Mouse (Mus musculus) left cerebral cortex, postnatal 14 days (tissue): ENCODE data around the gene Caml. TPM values are rescaled to one million over a fixed set of nuclear protein-coding genes. Genes with fewer than 3 reads are reported as not detected.
"Not testable (repeated sequence)": the region's sequence is repeated elsewhere in the genome, so short reads cannot be mapped to it uniquely, and the experiment has no call there.

Experiments used
- DNase-seq, 2 experiments: peaks; one replicate each; pipeline ENCODE4 v3.0.0; 2021 to 2022; ENCODE audit warnings: low spot score in 2 of 2, mixed read lengths in 1 of 2
- intact Hi-C: fragments of 180-260 bp; cut with DNase I; formaldehyde crosslinking; loops from one replicate; pipeline ENCODE4 v1.15.1; 2025
- total RNA-seq, 2 experiments: library from RNA; stranded (reverse); gene quantifications; 2 replicates each; pipeline ENCODE4 v1.2.3; 2021

Gene Caml
- total RNA-seq, 2 experiments from 2014 or later, result 41.2 to 49.3 TPM

DNA sequence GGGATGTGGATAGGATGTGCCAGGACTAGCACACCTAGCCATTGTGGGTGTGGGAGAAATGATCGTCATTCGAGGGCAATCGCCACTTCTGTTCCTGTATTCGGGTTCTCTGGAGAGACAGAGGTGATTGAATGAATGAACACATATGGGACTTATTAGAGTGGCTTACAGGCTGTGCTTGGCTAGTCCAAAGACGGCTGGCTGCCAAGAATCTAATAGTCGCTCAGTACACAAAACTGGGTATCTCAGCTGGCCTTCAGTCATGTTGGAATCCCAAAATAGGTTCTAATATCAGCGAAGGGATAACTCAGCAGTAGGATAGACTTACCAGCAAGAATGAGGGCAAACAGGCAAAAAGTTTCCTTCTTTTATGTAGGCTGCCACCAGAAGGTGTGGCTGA lies 10.8 kb upstream of the Caml start:
- no peak for DNase-seq
- intact Hi-C loops, result no loop called here

DNA sequence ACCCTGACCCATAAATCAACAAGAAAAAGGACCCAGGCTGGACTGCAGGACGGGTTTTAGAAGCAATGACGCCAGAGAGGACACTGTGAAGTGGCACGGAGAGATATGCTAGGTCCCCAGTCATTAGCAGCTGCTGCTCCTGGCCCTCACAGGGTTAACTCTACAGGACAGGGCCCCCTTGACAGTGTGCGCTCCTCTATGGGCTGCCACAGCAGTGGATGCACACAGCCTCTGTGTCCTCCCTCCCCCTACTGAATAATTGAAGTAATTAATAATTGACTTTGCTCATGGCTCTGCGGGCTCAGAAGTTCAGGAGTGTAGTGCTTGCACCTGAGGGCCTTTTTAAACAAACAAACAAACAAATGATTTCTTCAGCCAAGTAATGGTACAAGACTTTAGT lies 9.3 kb upstream of the Caml start:
- no peak for DNase-seq
- intact Hi-C loops, result no loop called here

DNA sequence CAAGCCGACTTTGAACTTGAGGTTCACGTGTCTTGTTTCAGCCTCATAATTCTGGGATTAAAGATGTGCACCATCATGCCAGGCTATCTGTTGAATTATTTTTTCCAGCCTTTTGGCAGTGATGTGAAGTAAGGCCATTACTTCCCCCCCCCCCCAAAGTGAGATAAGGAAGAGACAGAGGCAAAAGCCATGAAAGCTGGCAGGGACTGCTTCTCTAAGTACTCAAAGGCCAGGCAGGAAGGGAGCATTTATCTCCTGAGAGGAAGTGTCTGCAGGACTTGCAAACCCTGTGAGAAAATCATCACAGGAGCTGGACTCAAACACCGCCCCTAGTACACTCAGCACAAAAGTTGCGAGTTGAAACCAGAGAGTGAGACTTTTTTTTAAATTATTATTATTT lies 3.5 kb upstream of the Caml start:
- no peak for DNase-seq
- intact Hi-C loops, result no loop called here

DNA sequence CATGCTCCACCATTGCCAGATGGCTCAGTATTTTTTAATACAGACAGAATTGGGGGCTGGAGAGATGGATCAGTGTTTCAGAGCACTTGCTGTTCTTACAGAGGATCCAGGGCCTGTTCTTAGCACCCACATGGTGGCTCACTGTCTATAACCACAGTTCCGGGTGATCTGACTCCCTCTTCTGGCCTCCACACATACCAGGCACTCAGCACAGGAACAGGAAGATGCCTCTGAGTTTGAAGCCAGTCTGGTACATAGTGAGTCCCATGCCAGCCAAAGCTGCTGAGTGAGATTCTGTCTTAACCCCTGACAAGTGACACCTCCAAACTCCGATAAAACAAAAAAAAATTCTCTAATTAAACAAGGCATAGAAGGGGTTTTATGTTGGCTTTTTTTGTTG lies 2.5 kb upstream of the Caml start:
- DNase-seq, result no peak
- intact Hi-C loops, result no loop called here

DNA sequence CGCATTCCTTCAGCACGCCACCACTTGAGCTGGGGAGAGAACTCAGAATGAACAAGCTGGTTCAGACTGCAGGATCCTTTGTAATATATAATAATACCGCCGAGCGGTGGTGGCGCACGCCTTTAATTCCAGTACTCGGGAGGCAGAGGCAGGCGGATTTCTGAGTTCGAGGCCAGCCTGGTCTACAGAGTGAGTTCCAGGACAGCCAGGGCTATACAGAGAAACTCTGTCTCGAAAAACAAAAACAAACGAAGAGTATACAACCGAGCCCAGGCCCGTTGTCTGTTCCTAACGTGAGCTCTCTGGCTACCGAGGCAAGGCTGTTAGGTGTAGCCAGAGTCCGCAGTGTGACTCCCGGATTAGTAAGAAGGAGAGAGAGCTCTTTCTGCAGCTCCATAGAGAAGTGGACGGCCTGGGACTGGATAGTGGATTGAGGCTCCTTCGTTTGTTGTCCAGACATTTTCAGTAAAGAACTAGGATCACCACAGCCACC lies 603 bp upstream of the Caml start:
- intact Hi-C loops, result not testable (repeated sequence)

DNA sequence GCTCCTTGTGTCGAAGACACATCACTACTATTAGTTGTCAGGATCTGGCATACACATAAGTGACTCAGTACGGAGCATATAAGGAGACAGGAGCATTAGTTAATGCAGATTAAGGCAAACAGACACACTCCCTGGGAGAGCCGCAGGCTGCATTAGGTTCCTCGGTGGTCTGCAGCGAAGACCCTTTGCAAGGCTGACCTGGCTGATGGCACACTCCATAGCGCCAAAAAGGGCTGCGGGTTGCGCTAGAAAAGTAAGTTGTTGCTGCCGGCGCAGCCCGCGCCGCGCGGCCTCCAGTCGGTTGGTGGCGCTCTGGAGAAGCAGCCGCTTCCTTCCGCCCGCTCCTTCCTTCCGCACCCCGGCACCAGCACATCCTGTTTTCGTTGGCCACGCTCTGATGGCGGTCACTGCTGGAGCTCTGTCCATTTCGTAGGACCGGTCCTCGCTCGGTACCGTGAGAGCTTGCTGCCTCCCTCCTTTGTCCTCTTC lies 11.9 kb downstream of the Caml start, which contains the start of gene Ddx46:
TSS of gene Ddx46 (plus strand) at position 389 of the 489 bp plus-strand sequence.
- intact Hi-C loops, result loop anchor here (2.0 kb wide), 1 partner anchor 34 kb away; no protein-coding TSS in a partner anchor

More for the DNA sequence above, 603 bp upstream of the Caml start:
- DNase-seq, result peak in 1 of 2 experiments; percentile 53

DNA sequence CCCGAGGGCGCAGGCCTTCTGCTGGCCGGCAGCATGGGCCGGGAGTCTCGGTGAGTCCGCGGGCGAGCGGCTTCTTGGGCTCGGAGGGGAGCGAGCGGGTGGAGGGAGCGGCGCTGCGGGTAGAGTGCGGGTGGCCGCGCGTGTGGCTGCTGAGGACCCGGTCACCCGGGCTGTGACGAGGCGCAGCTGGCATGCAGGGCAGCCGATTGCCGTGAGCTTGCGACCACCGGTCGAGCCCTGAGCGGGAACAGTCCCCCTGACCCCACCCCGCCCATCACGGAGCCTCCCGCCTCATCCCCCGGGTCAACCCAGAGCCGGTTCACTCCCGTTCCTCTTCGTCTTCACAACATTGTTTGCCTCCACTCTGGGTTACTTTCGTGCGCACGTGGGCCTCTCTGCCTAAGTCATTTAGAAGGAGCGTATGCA lies 12.4 kb downstream of the Caml start:
- intact Hi-C loops, result loop anchor here (2.0 kb wide), 1 partner anchor 34 kb away; no protein-coding TSS in a partner anchor
- DNase-seq, result no peak

More for the DNA sequence above, 11.9 kb downstream of the Caml start, which contains the start of gene Ddx46:
- DNase-seq, result peak; percentile 86 to 92

DNA sequence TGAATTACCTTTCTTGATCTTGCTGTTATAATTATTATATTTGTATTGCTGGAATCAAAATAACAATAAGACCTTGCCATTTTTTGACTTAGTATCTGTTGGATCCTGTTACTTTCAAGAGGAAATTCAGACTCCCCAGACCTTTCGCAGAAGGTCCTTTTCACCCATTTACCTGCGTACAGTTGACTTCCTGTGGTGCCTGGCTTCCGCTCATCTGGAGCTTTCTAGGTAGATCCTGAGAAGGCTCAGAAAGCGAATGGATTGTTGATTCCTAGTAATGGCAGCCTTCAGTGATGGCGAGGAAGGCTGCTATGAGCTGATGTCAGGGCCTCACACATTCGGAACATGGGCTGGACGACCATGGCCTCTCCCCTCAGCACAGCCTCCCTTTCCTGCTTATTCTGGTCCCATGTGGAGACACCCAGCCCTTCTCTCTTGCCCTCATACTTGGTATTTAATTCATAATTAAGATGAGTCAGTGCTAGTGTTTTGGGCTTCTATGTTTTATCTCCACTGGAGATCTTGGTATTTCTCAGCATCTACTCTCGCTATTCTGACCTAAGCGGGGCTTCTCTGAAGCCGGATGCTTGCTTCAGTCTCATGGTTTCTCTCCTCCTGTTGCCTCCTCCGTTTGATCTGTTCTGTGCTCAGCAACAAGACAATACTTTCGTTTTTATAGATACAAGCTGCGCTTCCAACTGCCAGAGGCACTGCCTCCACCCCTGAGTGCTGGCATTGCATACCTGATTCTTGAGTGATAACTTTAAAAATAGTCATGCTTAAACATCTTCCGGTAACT lies 13.6 kb downstream of the Caml start:
- intact Hi-C loops, result no loop called here

DNA sequence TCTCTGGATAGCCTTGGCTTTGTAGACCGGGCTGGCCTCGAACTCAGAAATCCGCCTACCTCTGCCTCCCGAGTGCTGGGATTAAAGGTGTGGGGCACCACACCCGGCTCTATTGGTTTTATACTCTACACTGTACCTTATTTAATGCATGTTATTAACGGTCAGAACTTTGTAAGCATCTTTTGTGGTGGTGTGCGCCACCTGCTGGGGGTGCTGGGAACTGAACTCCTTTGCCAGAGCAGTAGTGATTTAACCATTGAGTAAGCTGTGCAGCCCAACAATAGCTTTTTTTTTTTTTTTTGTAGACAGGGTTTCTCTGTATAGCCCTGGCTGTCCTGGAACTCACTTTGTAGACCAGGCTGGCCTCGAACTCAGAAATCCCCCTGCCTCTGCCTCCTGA lies 17.7 kb downstream of the Caml start:
- peak; percentile 82 to 83 for DNase-seq
- intact Hi-C loops, result not testable (repeated sequence)

More for the DNA sequence above, 13.6 kb downstream of the Caml start:
- no peak for DNase-seq

DNA sequence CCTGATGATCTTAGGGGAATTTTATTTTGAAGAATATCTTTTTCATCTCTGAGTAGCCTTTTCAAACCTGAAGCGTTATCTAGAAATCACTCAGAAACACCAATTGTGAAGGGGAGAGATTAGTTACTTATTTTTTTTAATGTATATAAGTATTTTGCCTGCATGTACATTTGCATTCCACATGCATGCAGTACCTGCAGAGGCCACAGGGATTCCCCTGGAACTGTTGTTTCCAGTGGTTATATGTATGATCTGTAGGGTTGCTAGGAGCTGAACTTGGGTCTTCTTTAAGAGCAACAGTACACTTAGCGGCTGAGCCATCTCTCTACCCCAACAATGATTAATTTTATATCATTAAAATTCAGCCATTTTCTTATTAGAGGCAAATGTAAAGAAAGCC lies 21.7 kb downstream of the Caml start:
- intact Hi-C loops, result no loop called here
- DNase-seq, result peak; percentile 22 to 42

DNA sequence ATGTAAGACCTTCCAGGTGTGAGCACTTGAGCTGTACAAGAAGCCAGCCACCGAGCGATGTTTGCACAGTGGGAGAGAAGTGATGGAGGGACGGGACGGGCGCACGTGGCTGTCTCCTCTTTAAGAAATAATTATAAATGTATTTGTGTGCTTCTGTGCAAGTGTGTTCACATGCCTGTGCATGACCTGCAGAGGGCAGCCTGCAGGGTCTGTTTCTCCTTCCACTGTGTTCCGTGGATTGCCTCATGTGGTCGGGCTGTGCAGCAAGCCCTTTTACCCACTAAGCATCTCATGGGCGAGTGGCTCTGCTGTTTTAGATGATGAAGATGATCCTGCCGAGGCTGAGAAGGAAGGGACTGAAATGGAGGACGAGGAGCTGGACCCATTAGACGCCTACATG lies 27.3 kb downstream of the Caml start:
- intact Hi-C loops, result loop anchor here (10.0 kb wide), 1 partner anchor 345 kb away; no protein-coding TSS in a partner anchor
- no peak for DNase-seq

DNA sequence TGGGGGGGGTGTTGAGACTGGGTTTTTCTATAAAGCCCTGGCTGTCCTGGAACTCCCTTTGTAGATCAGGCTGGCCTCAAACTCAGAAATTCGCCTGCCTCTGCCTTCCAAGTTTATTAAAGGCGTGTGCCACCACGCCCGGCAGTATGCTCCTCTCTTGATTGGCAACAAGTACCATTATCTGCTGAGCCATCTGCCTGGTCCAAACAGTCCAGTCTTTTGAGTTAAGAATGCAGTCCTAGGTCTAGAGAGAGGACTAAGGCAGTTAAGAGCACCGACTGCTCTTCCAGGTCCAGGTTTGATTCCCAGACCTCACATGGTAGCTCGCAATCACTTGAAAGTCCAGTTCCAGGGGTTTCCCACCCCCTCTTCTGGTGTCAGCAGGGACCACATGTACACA lies 28.2 kb downstream of the Caml start:
- intact Hi-C loops, result loop anchor here (10.0 kb wide), 1 partner anchor 346 kb away; no protein-coding TSS in a partner anchor
- DNase-seq, result no peak

DNA sequence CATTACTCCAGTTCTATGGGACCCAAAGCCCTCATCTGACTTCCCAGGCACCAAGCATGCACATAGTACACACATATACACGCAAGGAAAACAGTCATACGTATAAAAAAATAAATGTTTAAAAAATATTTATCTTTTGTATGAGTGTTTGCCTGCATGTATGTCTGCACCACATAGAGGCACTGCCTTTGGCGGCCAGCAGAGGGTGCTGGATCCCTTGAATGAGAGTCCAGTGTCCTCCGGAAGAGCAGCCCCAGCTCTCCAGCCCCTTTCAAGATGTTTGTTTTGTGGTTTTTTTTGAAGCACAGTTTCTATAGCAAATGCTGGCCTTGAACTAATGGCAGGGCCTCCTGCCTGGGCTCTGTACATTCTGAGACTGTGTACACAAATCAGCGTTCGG lies 45.7 kb downstream of the Caml start:
- DNase-seq, result peak; percentile 14 to 44
- intact Hi-C loops, result loop anchor here (2.0 kb wide), 1 partner anchor 58 kb away; the partner anchor contains the start of gene Pcbd2

DNA sequence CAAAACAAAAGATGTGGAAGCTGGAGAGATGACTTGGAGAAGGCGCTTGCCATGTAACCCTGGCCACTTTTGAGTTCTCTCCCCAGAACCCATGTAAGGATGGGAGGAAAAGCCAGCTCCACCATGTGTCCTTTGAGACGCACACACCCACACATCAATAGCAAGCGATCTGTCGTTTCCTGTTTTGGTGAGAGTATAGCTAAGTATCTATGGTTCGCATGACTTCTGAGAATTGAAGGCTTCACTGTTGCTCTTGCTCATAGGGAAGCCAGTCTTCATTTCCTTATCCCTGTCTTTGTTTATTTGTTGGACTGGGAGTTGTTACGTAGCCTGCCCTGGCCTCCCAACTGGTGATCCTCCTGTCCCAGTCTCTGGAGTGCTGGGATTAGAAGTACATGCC lies 49.9 kb downstream of the Caml start:
- intact Hi-C loops, result no loop called here
- no peak for DNase-seq

DNA sequence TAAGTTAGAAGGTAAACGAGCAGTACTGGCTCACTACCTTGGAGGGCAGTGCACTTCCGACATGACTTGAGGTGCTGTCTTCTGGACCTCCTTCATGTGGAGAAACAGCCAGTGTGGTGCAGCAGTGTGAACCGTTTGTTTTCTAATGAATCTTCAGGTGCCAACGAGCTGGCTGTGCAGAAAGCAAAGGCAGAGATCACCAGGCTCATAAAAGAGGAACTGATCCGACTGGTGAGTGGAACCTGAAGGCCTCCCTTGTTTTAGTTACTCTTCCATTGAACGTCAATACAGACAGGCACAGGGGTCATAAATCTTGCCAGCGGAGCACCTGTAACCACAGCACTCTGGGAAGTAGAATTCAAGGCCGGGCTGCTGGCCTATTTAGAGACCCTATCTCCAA lies 54.6 kb downstream of the Caml start:
- DNase-seq, result no peak
- intact Hi-C loops, result no loop called here

Other genes with a start within 250 kb of the Caml start
- gene Slc34a1, start 224.8 kb upstream of the Caml start, total RNA-seq, result under 1 TPM in 1 of 2 experiments, not detected in 1; 0.72 TPM
- gene Pfn3, start 207.8 kb upstream of the Caml start, total RNA-seq, result under 1 TPM in 1 of 2 experiments, not detected in 1; 0.70 TPM
- gene F12, start 196.2 kb upstream of the Caml start, total RNA-seq, result under 1 TPM in 1 of 2 experiments, not detected in 1; 0.30 TPM
- 10 to 100 TPM; 67.5 to 67.8 TPM for gene Grk6, start 177.9 kb upstream of the Caml start, total RNA-seq
- 100 to 1,000 TPM in 1 of 2 experiments, 10 to 100 TPM in 1; 98.9 to 104 TPM for gene Prr7, start 158.7 kb upstream of the Caml start, total RNA-seq
- gene Dbn1, start 134.9 kb upstream of the Caml start, total RNA-seq, result 100 to 1,000 TPM; 326 to 327 TPM
- 10 to 100 TPM; 66.0 to 79.4 TPM for gene Pdlim7, start 109.3 kb upstream of the Caml start, total RNA-seq
- gene Dok3, start 93.7 kb upstream of the Caml start, total RNA-seq, result 1 to 10 TPM; 6.2 to 7.9 TPM
- 10 to 100 TPM; 47.5 to 50.9 TPM for gene Ddx41, start 86.3 kb upstream of the Caml start, total RNA-seq
- gene Fam193b, start 51.9 kb upstream of the Caml start, total RNA-seq, result 10 to 100 TPM; 62.8 to 71.1 TPM
- 100 to 1,000 TPM; 117 to 123 TPM for gene Tmed9, start 49.3 kb upstream of the Caml start, total RNA-seq
- gene B4galt7, start 23.1 kb upstream of the Caml start, total RNA-seq, result 10 to 100 TPM; 22.6 to 23.3 TPM
- gene Ddx46, start 12.0 kb downstream of the Caml start, total RNA-seq, result 10 to 100 TPM; 37.8 to 44.3 TPM
- gene B230219D22Rik, start 70.1 kb downstream of the Caml start, total RNA-seq, result 10 to 100 TPM; 86.0 to 89.1 TPM
- 10 to 100 TPM; 68.4 to 69.2 TPM for gene Txndc15, start 91.6 kb downstream of the Caml start, total RNA-seq
- 10 to 100 TPM; 22.9 to 23.4 TPM for gene Pcbd2, start 104.4 kb downstream of the Caml start, total RNA-seq
- under 1 TPM; 0.26 to 0.42 TPM for gene Catsper3, start 161.6 kb downstream of the Caml start, total RNA-seq
- gene Pitx1, start 213.2 kb downstream of the Caml start, total RNA-seq, result not detected